Mouse (Mus musculus): Measurements from ENCODE around the gene Jakmip3. TPM values are rescaled to one million over a fixed set of nuclear protein-coding genes. Genes with fewer than 3 reads are reported as not detected.

Jakmip3 gene
- polyA plus RNA-seq, 1 experiment from 2014 or later: 0.19 TPM

DNA sequence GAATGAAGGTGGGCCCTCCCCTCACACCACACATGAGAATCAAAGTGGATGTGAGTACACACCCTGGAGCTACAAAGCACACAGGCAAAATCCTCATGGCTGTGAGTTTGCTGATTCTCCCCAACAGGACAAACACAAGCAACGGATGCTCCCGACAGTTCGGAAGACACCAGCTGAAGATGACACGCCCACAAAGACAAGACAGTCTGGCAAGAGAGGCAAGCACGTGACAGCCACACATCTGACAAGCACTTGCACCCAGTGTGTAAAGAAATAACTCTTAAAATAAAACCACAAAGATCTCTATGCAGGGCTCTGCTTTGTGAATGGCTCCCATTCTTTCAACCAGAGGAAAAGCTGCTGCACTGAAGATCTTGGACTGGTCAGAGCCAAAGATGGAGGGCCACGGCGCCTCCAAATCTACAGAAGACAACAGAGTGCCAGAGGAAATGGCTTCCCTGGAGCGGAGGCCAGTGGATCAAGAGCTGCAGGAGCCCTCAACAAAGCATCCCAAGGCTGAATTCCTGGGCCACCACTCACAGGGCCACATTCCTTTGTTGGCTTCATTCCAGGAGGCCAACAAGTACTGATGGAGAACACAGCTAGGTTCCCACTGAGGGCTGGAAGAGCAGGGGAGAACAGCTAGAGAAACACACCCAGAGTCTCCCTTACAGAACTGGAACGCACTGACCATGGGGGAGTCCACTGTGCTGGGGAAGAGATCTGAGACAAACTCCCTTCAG, 167.5 kb downstream of the Jakmip3 start:
- Histone ChIP-seq H3K27me3 (no peaks in the 10 kb centered on the region), H3K27ac (no peak overlapping the region), H3K9me3 (replicated peaks) (no peaks in the 10 kb centered on the region), H3K4me1 (no peaks in the 10 kb centered on the region), H3K4me3 (replicated peaks) (no peak overlapping the region), H3K36me3 (no peaks in the 10 kb centered on the region), H3K4me2 (no peak overlapping the region), H3K9ac (no peak overlapping the region)
- WGBS: 83% methylated on average over 9 of the region's 9 CpGs
- ATAC-seq (replicated peaks; ENCODE audit: low FRiP score): no peak

DNA sequence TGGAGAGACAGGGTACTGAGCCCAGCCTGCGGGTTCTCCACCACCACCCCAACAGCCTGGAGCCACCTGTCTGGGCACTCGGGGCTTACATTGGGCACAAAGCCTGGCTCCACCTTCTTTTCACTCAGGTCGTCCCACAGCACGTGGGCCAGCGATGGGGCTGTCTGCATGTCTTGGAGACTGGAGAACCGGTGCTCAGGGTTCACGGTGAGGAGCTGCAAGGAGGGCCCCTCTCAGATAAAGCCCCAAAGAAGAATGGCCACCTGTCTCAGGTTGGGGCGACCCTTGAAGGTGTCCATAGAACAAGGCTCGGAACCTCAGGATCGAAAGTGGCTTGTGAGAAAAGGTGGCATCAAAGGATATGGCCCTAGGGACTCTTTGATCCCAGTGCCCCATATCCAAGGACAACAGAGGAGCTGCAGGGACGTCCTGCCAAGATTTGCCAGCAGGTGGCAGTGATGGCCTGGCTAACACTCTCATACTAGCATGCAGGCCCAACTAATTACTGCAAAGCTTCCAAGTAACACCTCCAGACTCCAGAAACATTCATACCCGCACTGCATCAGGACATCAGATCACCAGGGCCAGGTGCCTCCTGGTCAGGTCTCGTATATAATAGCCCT, 178.7 kb downstream of the Jakmip3 start:
- no peaks in the 10 kb centered on the region for H3K4me1 ChIP-seq
- H3K36me3 ChIP-seq: no peaks in the 10 kb centered on the region
- H3K27me3 ChIP-seq: no peaks in the 10 kb centered on the region
- peak; percentile 69; the same call in 1 of the 2 replicates for ATAC-seq (replicated peaks; ENCODE audit: low FRiP score)
- no peak overlapping the region for H3K4me3 ChIP-seq (replicated peaks)
- H3K9me3 ChIP-seq (replicated peaks): no peaks in the 10 kb centered on the region
- H3K27ac ChIP-seq: no peak overlapping the region
- WGBS: 44% methylated on average over 13 of the region's 13 CpGs
- H3K4me2 ChIP-seq: no peak overlapping the region
- H3K9ac ChIP-seq: no peak overlapping the region

DNA sequence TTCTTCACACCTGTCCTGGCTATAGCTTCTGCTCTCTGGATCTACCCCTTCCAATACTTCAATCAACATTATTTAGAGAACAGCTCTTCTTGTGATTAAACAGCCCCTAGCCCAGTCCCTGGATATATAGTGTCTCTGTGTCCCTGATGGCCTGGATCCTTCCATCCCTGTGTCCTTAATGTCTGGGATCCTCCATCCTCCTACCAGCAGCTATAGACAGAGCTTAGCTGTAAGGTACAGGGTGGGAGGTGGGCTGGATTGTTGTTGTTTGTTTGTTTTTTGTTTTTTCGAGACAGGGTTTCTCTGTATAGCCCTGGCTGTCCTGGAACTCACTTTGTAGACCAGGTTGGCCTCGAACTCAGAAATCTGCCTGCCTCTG, 179.2 kb downstream of the Jakmip3 start:
- WGBS: 59% methylated on average over 2 of the region's 2 CpGs
- Histone ChIP-seq H3K36me3 (no peaks in the 10 kb centered on the region), H3K9ac (no peak overlapping the region), H3K27ac (no peak overlapping the region), H3K27me3 (no peaks in the 10 kb centered on the region), H3K4me3 (replicated peaks) (no peak overlapping the region), H3K4me2 (no peak overlapping the region), H3K9me3 (replicated peaks) (no peaks in the 10 kb centered on the region), H3K4me1 (no peaks in the 10 kb centered on the region)
- ATAC-seq (replicated peaks; ENCODE audit: low FRiP score): no peak

DNA sequence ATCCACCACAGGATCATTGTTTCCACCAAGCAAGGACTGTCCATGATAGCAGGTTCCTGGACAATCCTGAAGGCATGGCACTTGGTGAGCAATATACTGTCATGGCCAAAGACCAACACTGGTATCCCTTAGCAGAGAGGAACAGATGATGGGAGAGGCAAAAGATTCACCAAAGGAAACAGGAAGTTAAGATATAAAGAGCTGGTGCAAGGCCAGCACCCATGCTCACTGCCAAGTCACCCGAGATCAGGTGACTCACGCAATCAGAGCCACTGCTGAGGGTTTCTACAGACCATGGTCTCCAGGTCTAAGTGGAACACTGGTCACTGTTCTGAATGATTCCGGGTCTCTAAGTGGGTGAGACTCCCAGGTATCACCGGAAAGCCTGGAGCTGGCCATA, 185.4 kb downstream of the Jakmip3 start:
- ATAC-seq (replicated peaks; ENCODE audit: low FRiP score): no peak
- WGBS: 86% methylated on average over 4 of the region's 4 CpGs
- no peaks in the 10 kb centered on the region for H3K9me3 ChIP-seq (replicated peaks)
- no peak overlapping the region for H3K4me3 ChIP-seq (replicated peaks)
- no peak overlapping the region for H3K9ac ChIP-seq
- H3K4me1 ChIP-seq: peaks cover 11% of the 10 kb centered on the region
- H3K4me2 ChIP-seq: no peak overlapping the region
- H3K36me3 ChIP-seq: no peaks in the 10 kb centered on the region
- no peak overlapping the region for H3K27ac ChIP-seq
- H3K27me3 ChIP-seq: no peaks in the 10 kb centered on the region

DNA sequence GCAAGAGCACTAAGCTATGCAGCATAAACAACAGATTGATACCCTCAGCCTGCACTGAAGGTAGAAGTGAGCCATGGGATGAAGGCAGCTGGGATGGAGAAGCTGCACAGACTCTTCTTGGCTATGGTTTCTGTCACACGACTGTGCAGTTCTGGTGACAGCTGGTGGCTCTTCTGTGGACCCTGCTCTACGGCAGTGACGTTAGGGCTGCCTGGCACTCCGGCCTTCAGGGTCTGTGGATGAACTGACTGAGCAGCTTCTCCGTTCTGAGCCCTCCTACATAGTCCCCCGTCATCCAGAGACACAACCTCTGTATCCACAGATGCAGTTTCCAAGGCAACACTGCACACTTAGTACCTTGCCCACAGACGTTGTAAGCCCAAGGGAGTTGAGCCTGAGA, 186.0 kb downstream of the Jakmip3 start:
- Histone ChIP-seq H3K4me3 (replicated peaks) (no peak overlapping the region), H3K4me2 (no peak overlapping the region), H3K27ac (no peak overlapping the region), H3K36me3 (no peaks in the 10 kb centered on the region), H3K4me1 (peaks cover 13% of the 10 kb centered on the region), H3K27me3 (no peaks in the 10 kb centered on the region), H3K9ac (no peak overlapping the region), H3K9me3 (replicated peaks) (no peaks in the 10 kb centered on the region)
- 76% methylated on average over 7 of the region's 7 CpGs for WGBS
- no peak for ATAC-seq (replicated peaks; ENCODE audit: low FRiP score)

GRCm38 (mm10) chr7:139128994-139129393, 188.5 kb downstream of the Jakmip3 start:
- H3K9ac ChIP-seq: no peak overlapping the region
- H3K36me3 ChIP-seq: no peaks in the 10 kb centered on the region
- H3K27me3 ChIP-seq: no peaks in the 10 kb centered on the region
- no peak overlapping the region for H3K27ac ChIP-seq
- no peak overlapping the region for H3K4me2 ChIP-seq
- ATAC-seq (replicated peaks; ENCODE audit: low FRiP score): no peak
- no peaks in the 10 kb centered on the region for H3K9me3 ChIP-seq (replicated peaks)
- H3K4me3 ChIP-seq (replicated peaks): no peak overlapping the region
- WGBS: 81% methylated on average over 4 of the region's 4 CpGs
- H3K4me1 ChIP-seq: peaks cover 14% of the 10 kb centered on the region

GRCm38 (mm10) chr7:139130361-139130760, 189.8 kb downstream of the Jakmip3 start:
- ATAC-seq (replicated peaks; ENCODE audit: low FRiP score): no peak
- Histone ChIP-seq H3K27ac (no peak overlapping the region), H3K4me3 (replicated peaks) (no peak overlapping the region), H3K4me2 (no peak overlapping the region), H3K9ac (no peak overlapping the region), H3K27me3 (no peaks in the 10 kb centered on the region), H3K9me3 (replicated peaks) (no peaks in the 10 kb centered on the region), H3K4me1 (peaks cover 14% of the 10 kb centered on the region), H3K36me3 (no peaks in the 10 kb centered on the region)
- WGBS: 25% methylated on average over 6 of the region's 6 CpGs

DNA sequence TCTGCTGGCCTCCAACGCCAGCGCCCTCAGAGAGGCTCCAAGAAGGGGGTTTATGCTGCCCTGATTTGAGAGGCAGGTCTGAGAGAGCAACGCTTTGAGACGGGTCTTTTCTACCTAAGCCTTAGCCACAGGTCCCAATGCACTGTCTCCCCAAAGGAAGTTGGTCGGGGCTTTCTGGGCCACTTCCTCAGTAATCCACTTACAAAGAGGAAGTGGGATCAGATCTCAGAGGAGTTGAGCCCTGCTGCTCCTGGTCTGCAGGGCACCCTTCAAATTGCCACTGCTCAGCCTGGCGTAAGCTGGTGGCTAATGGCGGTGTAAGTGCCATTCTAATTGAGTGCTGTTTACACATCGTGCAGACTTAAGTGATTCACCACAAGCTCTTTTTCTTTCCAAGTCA, 191.0 kb downstream of the Jakmip3 start:
- H3K27ac ChIP-seq: no peak overlapping the region

DNA sequence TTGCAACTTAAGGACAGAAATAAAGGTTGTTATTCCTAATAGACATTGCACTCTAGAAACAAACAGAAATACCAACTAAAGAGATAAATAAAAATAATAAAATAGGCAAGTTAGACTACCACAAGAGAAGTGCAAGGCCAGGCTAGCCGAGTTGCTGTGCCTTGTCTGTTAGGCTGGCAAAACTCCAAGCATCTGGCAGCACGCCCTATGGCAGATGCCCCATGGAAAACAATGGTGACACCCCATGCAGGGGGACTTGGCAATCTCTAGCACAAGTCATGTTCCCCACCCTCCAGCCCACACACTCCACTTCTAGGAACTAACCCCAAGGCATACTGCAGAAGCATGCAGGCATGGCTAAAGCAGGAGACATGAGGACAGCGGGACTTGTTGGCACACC, 192.9 kb downstream of the Jakmip3 start:
- Histone ChIP-seq H3K4me2 (no peak overlapping the region), H3K36me3 (no peaks in the 10 kb centered on the region), H3K4me1 (peaks cover 9% of the 10 kb centered on the region), H3K27ac (no peak overlapping the region), H3K9ac (no peak overlapping the region), H3K4me3 (replicated peaks) (no peak overlapping the region), H3K27me3 (no peaks in the 10 kb centered on the region), H3K9me3 (replicated peaks) (no peaks in the 10 kb centered on the region)
- ATAC-seq (replicated peaks; ENCODE audit: low FRiP score): no peak
- 86% methylated on average over 3 of the region's 3 CpGs for WGBS

More for the DNA sequence above, 191.0 kb downstream of the Jakmip3 start:
- Histone ChIP-seq H3K4me2 (no peak overlapping the region), H3K4me3 (replicated peaks) (no peak overlapping the region), H3K36me3 (no peaks in the 10 kb centered on the region), H3K27me3 (no peaks in the 10 kb centered on the region), H3K9ac (no peak overlapping the region), H3K4me1 (peaks cover 9% of the 10 kb centered on the region), H3K9me3 (replicated peaks) (no peaks in the 10 kb centered on the region)
- WGBS: 59% methylated on average over 8 of the region's 8 CpGs
- no peak for ATAC-seq (replicated peaks; ENCODE audit: low FRiP score)

Other genes with a start within 250 kb of the Jakmip3 start
- 35.1 and 37.3 TPM in 2 replicates for gene Ppp2r2d, start 94.7 kb upstream of the Jakmip3 start, polyA plus RNA-seq (2015; fragmentation: Nextera tagmentation; extraction: Ambion mirVana)
- gene Mapk1ip1, start 94.5 kb upstream of the Jakmip3 start, polyA plus RNA-seq (2015; fragmentation: Nextera tagmentation; extraction: Ambion mirVana): 14.5 and 15.3 TPM in 2 replicates
- gene Bnip3, start 31.2 kb upstream of the Jakmip3 start, polyA plus RNA-seq (2015; fragmentation: Nextera tagmentation; extraction: Ambion mirVana): 105 and 106 TPM in 2 replicates
- gene Dpysl4, start 145.3 kb downstream of the Jakmip3 start, polyA plus RNA-seq (2015; fragmentation: Nextera tagmentation; extraction: Ambion mirVana): 14.6 and 17.6 TPM in 2 replicates

Measured in kidney, embryonic 15.5 days (tissue).